Mouse (Mus musculus) olfactory bulb, adult 2 months (tissue): ENCODE results near the gene Fgf8.

Experiments
- CTCF ChIP-seq: fragments of 200-500 bp; IDR thresholded peaks from 2 replicates; pipeline ENCODE4 v1.5.1; 2012; ENCODE audit warnings: low read depth, mild to moderate bottlenecking, low read length, moderate library complexity; ENCODE audit not compliant: insufficient read depth
- POLR2A ChIP-seq: fragments of 200-500 bp; IDR thresholded peaks from 2 replicates; pipeline ENCODE4 v1.6.1; 2012; ENCODE audit warnings: mild to moderate bottlenecking, low read depth, low read length, moderate library complexity; ENCODE audit not compliant: insufficient read depth

DNA sequence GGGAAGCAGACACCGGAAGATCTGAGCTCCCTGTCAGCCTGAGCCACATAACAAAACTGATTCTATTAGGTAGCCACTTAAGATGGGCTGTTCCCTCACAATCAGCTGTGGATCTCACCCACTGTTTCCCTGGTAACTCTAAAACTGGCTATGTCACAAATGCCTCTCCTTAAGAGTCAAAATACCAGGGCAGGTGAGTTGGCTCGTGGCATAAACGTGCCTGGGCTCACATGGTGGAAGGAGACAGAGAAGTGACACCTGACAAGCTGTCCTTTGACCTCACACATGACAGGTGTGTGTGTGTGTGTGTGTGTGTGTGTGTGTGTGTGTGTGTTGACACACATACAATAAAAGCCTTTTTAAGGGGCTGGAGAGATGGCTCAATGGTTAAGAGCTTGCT lies 44.7 kb upstream of the Fgf8 start:
- TF ChIP-seq CTCF, result no peak
- no peak for TF ChIP-seq POLR2A
